Mouse (Mus musculus): ENCODE measurements around the gene Klf12. TPM values are rescaled to one million over a fixed set of nuclear protein-coding genes. Genes with fewer than 3 reads are reported as not detected.

Gene Klf12
- 1 to 10 TPM in 1 of 26 experiments, under 1 TPM in 1, not detected in 24; 0.84 to 1.2 TPM for total RNA-seq (2018; cell fraction: chromatin; rRNA removed)
- under 1 TPM in 3 of 26 experiments, not detected in 23; 0.04 to 0.09 (median 0.08) TPM for total RNA-seq (2018; cell fraction: cytosol; rRNA removed)
- under 1 TPM in 2 of 26 experiments, not detected in 24; 0.45 to 0.62 TPM for total RNA-seq (2018; cell fraction: nucleus; rRNA removed)
- polyA plus RNA-seq (2018): not detected in 3 replicates

DNA sequence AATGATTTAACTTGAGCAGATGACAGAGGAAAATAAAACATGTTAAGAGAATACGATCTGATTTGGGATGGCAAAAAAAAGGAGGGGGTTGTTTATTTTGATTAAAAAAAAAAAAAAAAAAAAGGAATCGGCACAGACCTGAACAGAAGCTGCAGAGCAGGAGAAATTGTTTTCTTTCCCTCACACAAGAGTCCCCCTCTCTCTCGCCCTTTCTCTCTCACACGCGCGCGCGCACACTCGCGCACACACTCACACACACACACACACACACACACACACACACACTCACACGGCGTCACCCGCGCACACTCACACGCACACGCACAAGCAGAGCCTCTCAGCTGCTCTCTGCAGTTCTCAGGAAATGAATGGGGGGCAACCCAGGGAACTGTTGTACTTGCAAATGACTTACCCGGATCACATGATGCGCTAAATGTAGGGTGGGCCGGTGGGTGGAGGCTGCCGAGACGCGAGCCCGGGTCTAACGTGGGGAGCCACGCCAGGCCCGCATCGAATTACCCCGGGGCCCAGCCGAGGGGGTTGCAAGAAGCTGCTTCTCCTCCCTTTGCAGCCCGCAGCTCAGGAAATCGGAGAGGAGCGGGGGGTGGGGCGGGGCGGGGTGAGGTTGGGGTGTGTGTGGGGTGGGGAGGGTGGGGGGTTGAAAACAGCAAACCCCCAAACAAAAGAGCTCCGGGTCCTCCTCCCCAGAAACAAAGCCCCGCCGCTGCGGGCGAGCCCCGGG is at the start of gene Klf12:
TSS of gene Klf12 (minus strand) at position 561 of the 742 bp plus-strand sequence.
- no peaks in the 10 kb centered on the region for H3K79me2 ChIP-seq (ENCODE audit: inconsistent target)
- no peak within 1 kb of the TSS for H3K4me3 ChIP-seq (ENCODE audit: inconsistent target)
- WGBS (ENCODE audit: missing documents): 1% methylated on average over 35 of the region's 40 CpGs
- no peak within 1 kb of the TSS for H3K27ac ChIP-seq
- no peaks in the 10 kb centered on the region for H3K36me3 ChIP-seq (ENCODE audit: inconsistent target)

DNA sequence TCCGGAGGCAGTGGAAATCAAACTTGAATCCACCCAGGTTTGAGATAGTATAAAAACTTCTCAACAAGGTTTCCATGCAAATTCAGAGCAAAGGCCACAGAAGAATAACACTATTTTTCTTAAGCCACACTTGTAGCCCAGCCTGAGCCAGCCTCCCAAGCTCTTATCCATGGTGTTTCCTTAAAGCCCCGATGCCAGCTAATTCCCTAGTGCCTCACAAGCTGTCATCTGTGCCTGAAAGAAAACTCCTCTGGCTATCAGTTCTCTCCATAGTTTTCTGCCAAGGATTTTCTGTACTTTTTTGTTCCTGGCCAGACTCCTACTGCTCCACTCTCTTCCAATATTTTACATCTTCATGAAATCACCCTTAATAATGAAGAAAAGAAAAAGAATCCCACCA is 48.9 kb upstream of the Klf12 start:
- WGBS (ENCODE audit: missing documents): 78% methylated on average over 2 of the region's 2 CpGs
- no peaks in the 10 kb centered on the region for H3K36me3 ChIP-seq (ENCODE audit: inconsistent target)

DNA sequence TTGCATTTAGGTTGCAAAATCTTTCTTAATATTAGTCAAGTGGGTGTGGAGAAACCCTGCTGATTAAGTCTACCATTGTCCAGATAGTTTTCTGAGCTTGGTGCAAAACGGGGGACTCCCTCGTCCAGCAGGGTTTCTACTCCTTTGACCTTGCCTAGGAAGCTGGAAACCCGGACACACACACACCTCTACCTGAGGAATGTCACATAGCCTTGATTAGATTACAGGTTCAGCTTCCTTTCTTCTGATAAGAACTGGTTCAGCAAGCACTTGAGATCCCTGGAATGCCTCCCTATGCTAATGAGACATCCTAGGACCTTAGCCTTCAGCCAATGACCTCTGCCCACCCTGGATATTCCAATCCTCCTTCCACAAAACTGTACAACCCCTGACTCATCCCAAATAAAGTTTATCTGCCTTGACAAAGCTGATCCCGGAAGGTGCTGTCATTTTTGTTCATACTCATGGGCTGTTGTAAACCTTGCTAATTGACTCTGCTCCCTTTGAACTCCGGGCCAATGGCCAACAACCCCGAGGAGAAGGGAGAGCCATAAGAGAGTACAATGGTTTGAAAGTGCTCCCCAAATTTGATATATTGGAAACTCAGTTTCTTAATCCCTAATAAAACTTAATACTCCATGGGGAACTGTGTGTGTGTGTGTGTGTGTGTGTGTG is 44.3 kb upstream of the Klf12 start:
- Histone ChIP-seq H3K27ac (no peak overlapping the region), H3K79me2 (ENCODE audit: inconsistent target) (no peaks in the 10 kb centered on the region), H3K4me3 (ENCODE audit: inconsistent target) (no peak overlapping the region), H3K36me3 (ENCODE audit: inconsistent target) (no peaks in the 10 kb centered on the region)
- WGBS (ENCODE audit: missing documents): 84% methylated on average over 6 of the region's 6 CpGs

More for the DNA sequence above, 48.9 kb upstream of the Klf12 start:
- Histone ChIP-seq H3K27ac (no peak overlapping the region), H3K79me2 (ENCODE audit: inconsistent target) (no peaks in the 10 kb centered on the region), H3K4me3 (ENCODE audit: inconsistent target) (no peak overlapping the region)

DNA sequence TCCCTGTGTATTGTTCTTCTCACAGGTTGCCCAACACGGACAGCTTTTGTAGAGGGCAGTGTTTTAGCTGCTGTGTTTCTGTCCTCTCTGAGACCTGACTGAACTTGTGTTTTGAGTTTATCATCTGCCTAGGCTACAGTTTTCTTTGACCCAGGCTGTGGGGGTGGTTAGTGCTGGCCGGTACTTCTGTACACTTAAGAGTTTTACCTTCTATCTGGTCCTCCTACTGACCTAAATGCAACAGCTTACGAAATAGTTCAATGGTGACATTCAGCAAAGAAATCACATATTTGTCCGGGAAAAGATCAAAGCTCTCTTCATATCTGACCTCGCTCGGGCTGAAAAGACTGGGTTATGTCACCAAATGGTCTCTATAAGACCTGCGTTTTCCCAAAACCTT is 39.8 kb upstream of the Klf12 start:
- Histone ChIP-seq H3K27ac (no peak overlapping the region), H3K36me3 (ENCODE audit: inconsistent target) (no peaks in the 10 kb centered on the region), H3K4me3 (ENCODE audit: inconsistent target) (no peak overlapping the region), H3K79me2 (ENCODE audit: inconsistent target) (no peaks in the 10 kb centered on the region)
- 87% methylated on average over 7 of the region's 7 CpGs for WGBS (ENCODE audit: missing documents)

DNA sequence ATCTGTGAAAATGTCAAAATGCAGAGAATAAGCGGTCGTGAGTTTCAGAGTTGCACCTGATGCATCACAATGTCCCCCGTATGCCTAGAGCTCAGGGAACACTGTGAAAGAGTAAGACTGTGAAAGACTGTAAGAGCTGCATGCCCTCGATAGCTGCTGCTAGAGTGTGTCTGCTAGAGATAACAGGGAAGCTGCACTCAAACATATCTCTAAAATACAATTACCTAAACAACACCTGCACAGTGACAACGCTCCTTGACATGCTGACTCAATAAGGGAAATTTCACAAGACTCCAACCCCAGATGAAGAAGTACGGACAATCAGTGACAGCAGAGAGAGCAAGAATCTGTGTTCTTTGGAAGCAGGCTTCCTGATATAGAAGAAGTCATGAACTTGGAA is 37.5 kb upstream of the Klf12 start:
- Histone ChIP-seq H3K4me3 (ENCODE audit: inconsistent target) (no peak overlapping the region), H3K36me3 (ENCODE audit: inconsistent target) (no peaks in the 10 kb centered on the region), H3K27ac (no peak overlapping the region), H3K79me2 (ENCODE audit: inconsistent target) (no peaks in the 10 kb centered on the region)
- 93% methylated on average over 6 of the region's 6 CpGs for WGBS (ENCODE audit: missing documents)

DNA sequence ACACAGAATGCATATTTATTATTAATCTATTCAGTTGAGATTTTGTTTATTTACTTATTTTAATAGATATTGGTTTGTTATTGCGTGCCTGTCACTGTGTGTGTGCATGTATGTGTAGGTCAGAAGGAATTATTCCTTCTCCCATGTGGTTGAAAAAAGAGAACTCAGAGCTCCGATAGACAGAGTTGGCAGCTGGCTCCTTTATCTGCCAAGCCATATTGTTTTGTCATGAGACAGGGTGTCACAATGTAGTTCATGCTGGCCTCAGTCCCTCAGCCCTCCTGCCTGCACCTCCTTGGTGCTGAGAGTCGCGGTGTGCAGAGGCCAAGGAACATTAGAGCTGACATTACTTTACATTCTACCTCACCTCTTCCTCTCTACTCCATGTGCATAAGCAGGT is 32.3 kb upstream of the Klf12 start:
- no peaks in the 10 kb centered on the region for H3K36me3 ChIP-seq (ENCODE audit: inconsistent target)
- 34% methylated on average over 4 of the region's 4 CpGs for WGBS (ENCODE audit: missing documents)
- no peaks in the 10 kb centered on the region for H3K79me2 ChIP-seq (ENCODE audit: inconsistent target)
- H3K27ac ChIP-seq: no peak overlapping the region
- no peak overlapping the region for H3K4me3 ChIP-seq (ENCODE audit: inconsistent target)

DNA sequence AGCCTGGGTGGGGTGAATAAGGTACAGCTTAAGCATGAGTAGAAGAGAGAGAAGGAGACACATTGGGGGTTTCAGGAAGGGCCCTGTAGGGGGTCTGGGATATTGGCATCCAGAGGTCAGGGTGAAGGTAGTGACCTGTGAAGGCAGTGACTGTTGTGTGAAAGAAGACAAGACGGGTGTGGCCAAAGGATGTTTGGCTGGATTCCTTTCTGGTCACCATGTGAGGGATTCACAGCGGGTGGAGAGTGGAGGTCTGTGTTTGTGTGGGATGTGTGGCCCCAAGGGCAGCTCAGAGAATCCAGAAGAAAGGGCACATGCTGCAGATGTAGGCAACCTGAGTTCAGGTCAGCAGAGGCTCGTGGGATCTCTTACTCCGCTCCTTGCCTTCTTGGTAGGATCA is 29.6 kb upstream of the Klf12 start:
- no peak overlapping the region for H3K27ac ChIP-seq
- 87% methylated on average over 4 of the region's 4 CpGs for WGBS (ENCODE audit: missing documents)

DNA sequence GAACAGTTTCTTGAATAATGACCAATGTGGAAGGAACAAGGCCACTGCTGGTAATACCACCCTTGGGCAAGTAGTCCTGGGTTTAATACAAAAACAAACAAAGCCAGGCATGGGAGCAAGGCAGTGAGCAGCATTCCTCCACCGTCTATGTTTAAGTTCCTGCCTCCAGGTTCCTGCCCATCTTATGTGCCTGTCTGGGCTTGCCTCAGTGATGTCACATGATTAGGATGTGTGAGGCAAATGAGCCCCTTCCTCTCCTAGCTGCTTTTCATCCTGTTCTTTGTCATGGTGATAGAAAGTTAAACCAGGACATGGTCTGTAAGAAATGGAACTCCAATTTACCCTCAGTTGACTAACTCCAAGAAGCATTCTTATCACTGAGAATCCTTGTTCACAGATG is 16.4 kb upstream of the Klf12 start:
- no peak overlapping the region for H3K27ac ChIP-seq
- WGBS (ENCODE audit: missing documents): 100% methylated on average over 1 of the region's 1 CpGs
- no peaks in the 10 kb centered on the region for H3K36me3 ChIP-seq (ENCODE audit: inconsistent target)
- H3K4me3 ChIP-seq (ENCODE audit: inconsistent target): no peak overlapping the region
- H3K79me2 ChIP-seq (ENCODE audit: inconsistent target): no peaks in the 10 kb centered on the region

More for the DNA sequence above, 29.6 kb upstream of the Klf12 start:
- no peaks in the 10 kb centered on the region for H3K36me3 ChIP-seq (ENCODE audit: inconsistent target)
- no peak overlapping the region for H3K4me3 ChIP-seq (ENCODE audit: inconsistent target)
- no peaks in the 10 kb centered on the region for H3K79me2 ChIP-seq (ENCODE audit: inconsistent target)

DNA sequence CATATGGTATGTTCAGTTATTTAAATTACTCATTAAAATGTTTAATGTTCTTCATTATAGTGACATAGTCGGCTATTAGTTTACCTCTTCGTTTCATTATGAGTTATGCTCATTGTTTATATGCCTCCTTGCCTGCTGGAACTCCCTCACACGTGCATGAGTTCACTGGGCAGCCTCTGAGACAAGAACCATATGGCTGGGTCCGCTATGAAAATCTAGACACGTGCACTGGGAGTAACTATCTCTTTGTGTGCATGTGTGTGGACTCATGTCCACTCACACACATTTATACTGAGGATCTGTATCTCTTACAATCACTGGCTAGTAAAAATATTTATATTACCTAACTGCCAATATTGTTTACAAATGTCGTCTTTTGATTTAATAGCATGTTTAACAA is 14.4 kb upstream of the Klf12 start:
- H3K36me3 ChIP-seq (ENCODE audit: inconsistent target): no peaks in the 10 kb centered on the region
- no peaks in the 10 kb centered on the region for H3K79me2 ChIP-seq (ENCODE audit: inconsistent target)
- no peak overlapping the region for H3K27ac ChIP-seq
- no peak overlapping the region for H3K4me3 ChIP-seq (ENCODE audit: inconsistent target)
- WGBS (ENCODE audit: missing documents): 87% methylated on average over 6 of the region's 6 CpGs

DNA sequence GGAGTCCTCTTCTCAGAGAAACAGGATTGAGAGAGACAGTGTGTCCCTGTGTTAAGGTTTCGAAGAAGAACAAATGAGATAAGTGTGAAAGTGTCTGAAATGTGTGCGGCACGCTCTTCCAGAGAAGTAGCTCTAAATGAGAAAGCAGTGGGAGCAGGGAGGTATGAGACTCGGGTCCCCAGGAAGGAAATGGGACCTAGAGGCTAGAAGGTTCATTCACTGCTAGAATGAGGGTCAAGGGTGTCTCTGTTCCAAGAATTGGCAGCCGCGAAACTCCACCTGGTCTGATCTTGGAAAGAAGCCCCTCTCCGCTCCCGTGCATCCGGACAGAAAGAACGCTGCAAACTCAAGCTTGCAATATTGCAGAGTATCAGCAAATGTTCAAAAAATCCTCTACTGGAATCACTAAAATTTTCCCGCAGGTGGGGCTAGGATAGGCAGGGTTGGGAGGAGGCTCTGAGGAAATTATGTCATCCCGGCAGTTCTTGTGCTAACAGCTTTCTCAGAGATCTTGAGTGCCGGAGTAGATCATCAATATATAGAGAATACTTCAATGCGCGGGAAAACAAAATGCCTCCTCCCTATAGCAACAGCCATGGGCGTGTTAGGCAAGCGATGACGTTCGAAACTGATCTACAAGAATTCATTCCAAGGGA is 2.2 kb upstream of the Klf12 start:
- no peak overlapping the region for H3K27ac ChIP-seq
- 4% methylated on average over 19 of the region's 19 CpGs for WGBS (ENCODE audit: missing documents)
- no peaks in the 10 kb centered on the region for H3K79me2 ChIP-seq (ENCODE audit: inconsistent target)
- no peaks in the 10 kb centered on the region for H3K36me3 ChIP-seq (ENCODE audit: inconsistent target)
- no peak overlapping the region for H3K4me3 ChIP-seq (ENCODE audit: inconsistent target)

DNA sequence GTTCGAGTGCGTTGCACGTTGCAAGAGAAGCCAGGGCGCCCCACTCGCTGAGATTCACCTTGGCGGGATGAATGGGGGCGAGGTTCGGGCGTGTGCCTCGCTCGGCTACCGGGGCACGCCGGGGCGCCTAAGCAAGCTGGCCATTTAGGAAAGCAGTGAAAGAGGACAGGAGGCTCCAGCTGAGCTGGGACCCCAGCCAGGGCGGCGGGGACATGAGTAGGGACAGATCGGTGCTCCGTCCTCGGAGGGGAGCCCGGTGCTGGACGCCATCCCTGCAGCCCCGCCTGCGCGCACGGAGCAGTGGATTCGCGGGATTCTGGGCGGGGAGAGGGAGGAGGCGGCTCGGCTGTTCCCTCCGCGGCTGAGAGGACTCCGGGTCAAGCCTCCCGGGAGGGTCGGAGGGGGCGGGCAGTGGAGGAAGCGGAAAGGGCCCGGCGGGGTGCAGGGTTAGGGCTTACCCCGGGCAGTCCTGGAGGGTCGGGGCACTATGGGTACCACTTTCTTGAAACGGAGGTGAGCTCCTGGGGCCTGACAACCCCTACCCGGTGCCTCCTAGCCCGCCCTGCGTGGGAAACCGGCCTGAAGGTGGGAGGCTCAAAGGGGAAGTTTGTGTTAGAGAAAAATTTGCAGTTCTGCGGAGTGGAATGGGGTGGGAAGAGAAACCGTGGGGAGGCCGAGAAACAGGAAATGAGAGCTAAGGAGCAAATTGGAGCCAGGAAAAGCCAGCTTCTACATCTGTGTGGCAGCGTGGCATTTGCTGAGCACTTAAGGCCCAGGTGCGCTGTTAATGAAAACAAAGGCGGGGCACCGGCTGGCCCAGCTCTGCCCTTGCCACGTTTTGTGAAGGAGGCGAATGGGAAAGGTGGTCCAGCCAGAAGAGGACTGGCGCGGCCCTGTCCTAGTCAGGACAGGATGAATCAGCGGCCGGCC is 1.4 kb upstream of the Klf12 start:
- WGBS (ENCODE audit: missing documents): under 1% methylated on average over 52 of the region's 60 CpGs
- no peaks in the 10 kb centered on the region for H3K36me3 ChIP-seq (ENCODE audit: inconsistent target)
- no peak overlapping the region for H3K4me3 ChIP-seq (ENCODE audit: inconsistent target)
- H3K79me2 ChIP-seq (ENCODE audit: inconsistent target): no peaks in the 10 kb centered on the region
- no peak overlapping the region for H3K27ac ChIP-seq

DNA sequence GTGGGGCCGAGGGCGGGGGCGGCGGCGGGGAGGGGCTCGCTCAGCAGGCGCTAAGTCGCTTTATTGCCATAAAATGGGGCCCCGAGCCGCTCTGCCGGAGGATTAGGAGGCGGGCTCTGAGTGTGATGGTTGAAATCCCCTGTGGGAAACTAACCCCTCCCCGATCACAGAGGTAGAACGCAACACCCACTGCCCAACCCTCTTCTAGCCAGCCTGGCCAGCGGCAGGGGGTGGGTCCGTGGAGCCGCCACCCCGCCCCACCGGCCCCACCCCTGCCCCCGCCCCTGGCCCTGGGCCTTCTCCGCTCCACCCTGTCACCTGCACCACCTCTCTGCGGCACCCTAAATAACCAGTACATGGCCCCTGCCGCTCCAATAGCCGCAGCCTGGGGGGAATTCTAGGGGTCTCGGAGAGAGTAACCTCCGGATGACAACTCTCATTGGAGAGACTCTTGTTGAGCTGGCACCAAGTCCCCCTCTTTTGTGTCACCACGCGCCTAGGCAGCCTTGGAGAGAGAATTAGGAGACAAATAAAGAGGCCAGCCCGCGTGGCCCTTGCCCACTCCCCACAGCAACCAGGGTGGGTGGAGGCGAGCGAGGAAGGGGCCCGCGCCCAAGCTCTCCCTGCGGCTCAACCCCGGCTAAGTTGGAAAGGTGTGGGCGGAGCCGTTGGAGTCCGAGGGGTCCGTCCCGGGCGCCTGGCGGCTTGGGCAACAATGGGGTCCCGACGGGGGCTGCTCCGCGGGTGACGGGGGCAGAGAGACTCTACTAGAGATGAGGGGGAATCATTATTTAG is 579 bp upstream of the Klf12 start:
- H3K79me2 ChIP-seq (ENCODE audit: inconsistent target): no peaks in the 10 kb centered on the region
- no peaks in the 10 kb centered on the region for H3K36me3 ChIP-seq (ENCODE audit: inconsistent target)
- no peak overlapping the region for H3K4me3 ChIP-seq (ENCODE audit: inconsistent target)
- H3K27ac ChIP-seq: no peak overlapping the region
- WGBS (ENCODE audit: missing documents): 1% methylated on average over 44 of the region's 48 CpGs

DNA sequence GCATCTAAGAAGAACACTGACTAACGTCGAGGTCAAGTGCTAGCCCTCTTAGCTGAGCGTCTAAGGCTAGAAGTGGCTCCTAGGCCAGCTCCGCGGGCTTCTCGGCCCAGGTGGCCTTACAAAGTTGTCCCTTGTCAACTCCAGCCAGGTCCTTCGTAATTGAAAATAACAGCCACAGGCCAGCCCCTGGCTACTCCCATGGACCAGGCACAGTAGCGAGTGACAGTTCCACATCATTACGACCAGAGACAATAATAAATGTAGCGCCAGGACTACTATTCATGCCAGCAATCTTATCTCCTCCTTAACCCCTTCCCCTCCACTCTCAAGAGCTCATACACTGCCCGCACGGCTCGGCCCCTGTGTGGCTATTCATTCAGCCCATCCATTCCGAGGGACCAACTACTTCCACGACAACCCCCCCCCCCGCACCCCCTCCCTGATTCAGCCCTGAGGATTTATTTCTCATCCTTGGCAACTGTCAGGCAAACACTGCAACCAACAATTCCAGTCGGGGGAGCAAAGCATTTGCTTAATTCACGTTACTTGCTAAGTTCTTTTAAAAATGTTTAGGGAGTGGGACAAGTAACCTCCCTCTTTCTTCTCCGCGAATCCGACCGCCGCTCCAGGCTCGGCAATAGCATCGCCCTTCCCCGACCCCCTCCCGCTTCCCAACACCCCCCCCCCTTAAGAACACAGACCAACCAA is 914 bp downstream of the Klf12 start:
- H3K36me3 ChIP-seq (ENCODE audit: inconsistent target): no peaks in the 10 kb centered on the region
- no peak overlapping the region for H3K27ac ChIP-seq
- H3K79me2 ChIP-seq (ENCODE audit: inconsistent target): no peaks in the 10 kb centered on the region
- H3K4me3 ChIP-seq (ENCODE audit: inconsistent target): no peak overlapping the region
- WGBS (ENCODE audit: missing documents): 4% methylated on average over 26 of the region's 27 CpGs
